Mouse (Mus musculus): Measurements from ENCODE around the gene Muc1. TPM values are rescaled to one million over a fixed set of nuclear protein-coding genes. Genes with fewer than 3 reads are reported as not detected.

Gene Muc1
- total RNA-seq, 2 experiments from 2014 or later = 0.40 to 2.1 TPM

DNA sequence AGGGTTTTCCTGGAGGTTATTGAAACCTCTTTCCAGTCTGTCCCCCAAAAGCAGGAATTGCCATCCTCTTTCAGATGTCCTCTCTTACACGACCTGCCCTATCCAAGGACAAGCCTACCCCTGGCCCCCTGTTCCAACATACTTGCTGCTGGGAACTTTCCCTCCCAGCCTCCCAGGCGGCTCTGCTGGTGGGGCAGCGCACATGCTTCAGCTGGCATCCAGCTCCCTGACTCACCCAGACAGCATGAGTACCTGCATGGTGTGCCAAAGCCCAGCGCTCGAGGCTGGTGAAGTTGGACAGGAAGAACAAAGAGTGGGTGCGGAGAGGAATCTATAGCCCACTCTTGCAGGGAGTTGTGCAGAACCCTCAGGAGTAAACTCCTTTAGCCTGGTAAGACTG, 42.0 kb downstream of the Muc1 start:
- DNase-seq = peak; percentile 69 to 75

GRCm38 (mm10) chr3:89271760-89272159, 42.9 kb downstream of the Muc1 start:
- no peak for DNase-seq

- DNase-seq = no peak
Measured at GRCm38 (mm10) chr3:89276061-89276460, 47.2 kb downstream of the Muc1 start.

DNA sequence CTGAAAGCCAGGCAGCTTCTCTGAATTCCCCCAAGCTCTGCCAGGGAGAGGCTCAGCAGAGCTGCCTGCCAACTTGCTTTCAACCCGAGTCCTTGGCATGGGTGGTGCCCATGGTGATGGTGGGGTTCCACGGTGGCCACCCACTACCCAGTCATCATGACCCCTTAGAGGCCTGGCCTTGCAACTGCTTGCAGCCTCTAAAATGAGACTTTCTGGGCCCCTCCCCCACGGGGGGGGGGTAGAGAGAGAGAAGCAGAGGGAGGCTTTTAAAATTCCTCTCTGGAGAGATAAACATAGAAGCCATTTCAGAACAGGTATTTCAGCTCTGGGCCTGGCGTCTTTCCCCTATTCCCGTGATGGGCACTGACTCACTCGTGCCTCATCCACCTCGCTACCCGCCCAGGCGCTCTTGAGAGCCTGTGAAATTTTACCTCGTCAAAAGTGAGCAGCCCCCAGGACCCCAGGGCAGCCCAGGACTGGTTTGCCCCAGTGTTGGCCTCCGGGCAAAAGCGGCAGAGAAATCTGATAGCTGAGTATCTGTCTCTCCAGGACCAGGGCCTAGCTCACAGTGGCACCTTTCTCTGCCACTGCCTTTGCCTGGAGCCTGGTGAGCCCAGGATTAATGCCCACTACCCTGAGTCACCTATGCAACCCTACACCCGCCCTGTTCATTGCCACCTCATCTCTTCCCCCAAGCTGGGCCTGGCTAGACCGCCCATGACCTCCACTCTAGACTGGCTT, 48.6 kb downstream of the Muc1 start:
- peak; percentile 69 to 70 for DNase-seq

DNA sequence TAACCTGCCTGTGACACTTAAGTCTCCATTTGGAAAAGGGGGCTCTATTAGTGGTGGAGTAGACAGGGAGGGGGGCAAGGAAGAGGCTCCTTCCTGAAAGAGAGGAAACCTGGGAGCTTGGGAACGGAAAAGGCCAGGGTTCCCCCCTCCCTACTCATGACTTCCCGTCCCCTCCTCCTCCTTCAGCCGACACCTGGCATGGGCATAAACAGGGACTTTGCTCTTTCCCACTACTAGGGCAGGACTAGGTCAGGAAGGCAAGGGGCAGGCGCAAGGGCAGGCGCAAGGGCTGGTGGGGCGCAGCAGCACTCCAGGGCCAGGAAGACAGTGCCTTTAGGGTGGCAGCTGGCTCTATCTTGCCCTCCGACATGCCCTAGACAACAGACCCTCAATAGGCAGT, 49.2 kb downstream of the Muc1 start:
- peak; percentile 76 to 90 for DNase-seq

GRCm38 (mm10) chr3:89278643-89279042, 49.8 kb downstream of the Muc1 start:
- DNase-seq = no peak

- peak; percentile 93 to 94 for DNase-seq
Measured at GRCm38 (mm10) chr3:89279153-89279890, 50.5 kb downstream of the Muc1 start.

- peak in 1 of 2 experiments; percentile 71 for DNase-seq
Measured at GRCm38 (mm10) chr3:89280050-89280605, 51.3 kb downstream of the Muc1 start.

GRCm38 (mm10) chr3:89280606-89281511, 52.0 kb downstream of the Muc1 start, which contains the start of gene Efna1:
Efna1 (minus strand) TSS chr3:89281142.
- peak; percentile 84 to 88 for DNase-seq

- DNase-seq = peak; percentile 89 to 95
Measured at GRCm38 (mm10) chr3:89281579-89282290, 52.9 kb downstream of the Muc1 start.

DNA sequence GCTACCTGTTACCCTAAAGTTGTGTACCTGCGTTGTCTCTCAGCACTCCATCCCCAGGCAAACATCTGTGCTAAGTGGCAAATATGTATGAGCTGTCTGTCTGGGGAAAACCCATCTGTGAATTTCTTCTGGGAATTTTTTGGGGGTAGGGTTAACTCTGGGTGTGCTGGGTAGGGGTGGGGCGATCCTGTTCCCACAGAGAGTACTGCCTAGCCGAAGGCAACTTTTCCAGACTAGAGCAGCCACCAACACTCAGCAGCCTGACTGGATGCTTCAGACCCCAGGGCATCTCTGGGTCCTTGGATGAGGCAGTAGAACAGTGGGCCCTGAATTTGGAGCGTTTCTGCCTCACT, 53.4 kb downstream of the Muc1 start:
- no peak for DNase-seq

Small RNAs within 50 kb of the gene (microRNA-seq; reads per million reads assigned to microRNA genes)
- gene Mir92b = 62.4 to 75.1 reads per million in 2 experiments

Other genes with a start within 250 kb of the Muc1 start
- 10 to 100 TPM; 25.9 to 30.0 TPM for gene Rusc1, start 135.7 kb upstream of the Muc1 start, total RNA-seq (2021)
- not detected for gene Gm43738, start 128.0 kb upstream of the Muc1 start, total RNA-seq (2021)
- 10 to 100 TPM; 24.2 to 25.6 TPM for gene Fdps, start 127.1 kb upstream of the Muc1 start, total RNA-seq (2021)
- not detected for gene Pklr, start 92.9 kb upstream of the Muc1 start, total RNA-seq (2021)
- under 1 TPM; 0.30 to 0.62 TPM for gene Hcn3, start 68.9 kb upstream of the Muc1 start, total RNA-seq (2021)
- gene Clk2, start 64.3 kb upstream of the Muc1 start, total RNA-seq (2021) = 10 to 100 TPM; 14.3 to 17.8 TPM
- 10 to 100 TPM; 46.2 to 50.2 TPM for gene Scamp3, start 51.6 kb upstream of the Muc1 start, total RNA-seq (2021)
- 1 to 10 TPM; 3.7 to 4.7 TPM for gene Fam189b, start 45.9 kb upstream of the Muc1 start, total RNA-seq (2021)
- 10 to 100 TPM; 18.3 to 19.6 TPM for gene Gba, start 26.1 kb upstream of the Muc1 start, total RNA-seq (2021)
- 1 to 10 TPM; 2.8 to 5.8 TPM for gene Thbs3, start 13.9 kb upstream of the Muc1 start, total RNA-seq (2021)
- 10 to 100 TPM; 60.3 to 61.5 TPM for gene Mtx1, start 2.0 kb upstream of the Muc1 start, total RNA-seq (2021)
- gene Krtcap2, start 16.9 kb downstream of the Muc1 start, total RNA-seq (2021) = 10 to 100 TPM; 64.8 to 89.2 TPM
- gene Trim46, start 17.3 kb downstream of the Muc1 start, total RNA-seq (2021) = under 1 TPM; 0.37 to 0.98 TPM
- gene Dpm3, start 30.3 kb downstream of the Muc1 start, total RNA-seq (2021) = 10 to 100 TPM; 54.1 to 54.7 TPM
- 10 to 100 TPM; 15.6 to 21.6 TPM for gene Slc50a1, start 41.5 kb downstream of the Muc1 start, total RNA-seq (2021)
- gene Efna1, start 52.1 kb downstream of the Muc1 start, total RNA-seq (2021) = 10 to 100 TPM; 22.5 to 23.8 TPM
- gene Efna3, start 93.9 kb downstream of the Muc1 start, total RNA-seq (2021) = not detected
- under 1 TPM in 1 of 2 experiments, not detected in 1; 0.28 TPM for gene Efna4, start 109.0 kb downstream of the Muc1 start, total RNA-seq (2021)
- gene Adam15, start 120.9 kb downstream of the Muc1 start, total RNA-seq (2021) = 10 to 100 TPM; 45.5 to 47.0 TPM
- gene Dcst2, start 132.9 kb downstream of the Muc1 start, total RNA-seq (2021) = not detected
- not detected for gene Dcst1, start 136.2 kb downstream of the Muc1 start, total RNA-seq (2021)
- 10 to 100 TPM; 21.3 to 23.3 TPM for gene Zbtb7b, start 165.7 kb downstream of the Muc1 start, total RNA-seq (2021)
- gene Lenep, start 173.7 kb downstream of the Muc1 start, total RNA-seq (2021) = 1 to 10 TPM in 1 of 2 experiments, not detected in 1; 1.0 TPM
- gene Flad1, start 182.8 kb downstream of the Muc1 start, total RNA-seq (2021) = 10 to 100 TPM; 59.5 to 63.8 TPM
- 1 to 10 TPM; 4.6 to 4.8 TPM for gene Cks1b, start 189.3 kb downstream of the Muc1 start, total RNA-seq (2021)
- gene Shc1, start 189.4 kb downstream of the Muc1 start, total RNA-seq (2021) = 10 to 100 TPM; 33.2 to 36.1 TPM
- gene Pygo2, start 201.2 kb downstream of the Muc1 start, total RNA-seq (2021) = 10 to 100 TPM; 15.3 to 17.0 TPM
- 10 to 100 TPM; 70.0 to 76.0 TPM for gene Pbxip1, start 207.6 kb downstream of the Muc1 start, total RNA-seq (2021)
- gene Pmvk, start 225.5 kb downstream of the Muc1 start, total RNA-seq (2021) = 1 to 10 TPM; 8.4 to 8.8 TPM

Data from heart, adult 18-20 months (tissue).